9 mouse cellular contexts compared by ENCODE assay signal in genomic region chr13:78679255-78679895, GRCm38 (mm10).
A peak's percentile ranks its signal among the peaks of the same experiment; 100 is the strongest.
DNase-seq lines count a peak whose midpoint lies in the region; ATAC-seq lines count a peak whose summit lies in the region.
"Had no signal": no experiment of that assay in that cellular context is flagged by ENCODE, and none has a peak within 500 bp of the region (broad histone marks: within the 10 kb centered on the region; RNA-seq: fewer than 3 reads in every experiment).

No protein-coding gene starts in this region.

- H3K36me3 ChIP-seq in kidney, embryonic 15.5 days, result no peaks in the 10 kb centered on the region
- no peaks in the 10 kb centered on the region for H3K36me3 ChIP-seq in forebrain, embryonic 14.5 days (ENCODE audit: control insufficient read depth, insufficient read depth, low read length)
- H3K36me3 ChIP-seq: stomach, embryonic 15.5 days had no signal

- H3K27ac ChIP-seq in kidney, embryonic 15.5 days, result no peak overlapping the region
- no peak overlapping the region for H3K27ac ChIP-seq in forebrain, embryonic 14.5 days (ENCODE audit: low read depth, low read length)
- H3K27ac ChIP-seq: stomach, embryonic 15.5 days had no signal

- 0 out of 2 replicates have a peak, but pooled peaks have one; percentile 52 for ATAC-seq in kidney, embryonic 15.5 days (replicated peaks; ENCODE audit: low FRiP score)
- ATAC-seq in forebrain, embryonic 14.5 days, result peak; percentile 54; the same call in 1 of the 2 replicates

- no peak overlapping the region for H3K4me3 ChIP-seq in kidney, embryonic 15.5 days (replicated peaks)
- no peak overlapping the region for H3K4me3 ChIP-seq in forebrain, embryonic 14.5 days (ENCODE audit: low read depth, low read length)
- H3K4me3 ChIP-seq: stomach, embryonic 15.5 days had no signal

- H3K9me3 ChIP-seq in kidney, embryonic 15.5 days (replicated peaks), result no peaks in the 10 kb centered on the region
- no peaks in the 10 kb centered on the region for H3K9me3 ChIP-seq in forebrain, embryonic 14.5 days (replicated peaks; ENCODE audit: control insufficient read depth, low read length)
- H3K9me3 ChIP-seq: stomach, embryonic 15.5 days had no signal

- H3K4me2 ChIP-seq in kidney, embryonic 15.5 days, result no peak overlapping the region
- no peak overlapping the region for H3K4me2 ChIP-seq in forebrain, embryonic 14.5 days (ENCODE audit: low read length)
- H3K4me2 ChIP-seq: stomach, embryonic 15.5 days had no signal

- DNase-seq in kidney, adult 11 months, result no peak
- peak; percentile 8 for DNase-seq in adrenal gland, adult 8-10 months
- DNase-seq in forebrain, embryonic 14.5 days (ENCODE audit: low spot score), result no peak
- peak; percentile 61 for DNase-seq in mesoderm, embryonic 11.5 days (ENCODE audit: low read depth, low spot score)
- DNase-seq in right cerebral cortex, adult 2 months (ENCODE audit: low spot score in 2 of 2), result no peak
- DNase-seq in ovary, postnatal 10 days (ENCODE audit: low spot score), result no peak
- DNase-seq in gastrocnemius, postnatal 10 days, result no peak

- no peaks in the 10 kb centered on the region for H3K4me1 ChIP-seq in kidney, embryonic 15.5 days
- peaks cover 9% of the 10 kb centered on the region; the same call in 1 of the 2 replicates for H3K4me1 ChIP-seq in forebrain, embryonic 14.5 days (ENCODE audit: control insufficient read depth, insufficient read depth, low read length)
- H3K4me1 ChIP-seq: stomach, embryonic 15.5 days had no signal

- H3K9ac ChIP-seq in kidney, embryonic 15.5 days, result no peak overlapping the region
- no peak overlapping the region for H3K9ac ChIP-seq in forebrain, embryonic 14.5 days (ENCODE audit: low read length)
- H3K9ac ChIP-seq: stomach, embryonic 15.5 days had no signal

- WGBS in kidney, embryonic 15.5 days, result 57% methylated on average over 4 of the region's 4 CpGs
- 32% methylated on average over 4 of the region's 4 CpGs for WGBS in forebrain, embryonic 14.5 days

- H3K27me3 ChIP-seq in kidney, embryonic 15.5 days, result no peaks in the 10 kb centered on the region
- no peaks in the 10 kb centered on the region for H3K27me3 ChIP-seq in forebrain, embryonic 14.5 days (replicated peaks; ENCODE audit: control insufficient read depth, insufficient read depth, low read length)
- H3K27me3 ChIP-seq: stomach, embryonic 15.5 days had no signal

Comparison
In these comparisons a context has a peak if more than half of its experiments do, and no peak if none do; other contexts are left out.
1. DNase-seq: peak in adrenal gland, adult 8-10 months (single experiment) and mesoderm, embryonic 11.5 days (single experiment); none in kidney, adult 11 months (single experiment), forebrain, embryonic 14.5 days (single experiment), right cerebral cortex, adult 2 months (0 of 2), ovary, postnatal 10 days (single experiment) and gastrocnemius, postnatal 10 days (single experiment).